Mouse (Mus musculus): ENCODE measurements at regions not wholly inside any gene's neighbourhood (a gene's known extent, or its start where the extent isn't known, plus 50 kb on each side); places are given as distances from the start of the nearest gene placed in this dataset.

- H3K4me1 ChIP-seq (ENCODE audit: control insufficient read depth in 1 of 2, insufficient read depth in 2 of 2): no peaks in the 10 kb centered on the region
- no peak overlapping the region for H3K9ac ChIP-seq (ENCODE audit: insufficient read depth, low read depth)
- dilution Hi-C loops (cut with MboI; ENCODE audit: extremely low pct_ligation_motif_present, extremely low pct_unique_long_range_greater_than_20kb, low sequenced_read_pairs): no loop called here
- no peak for DNase-seq (ENCODE audit: extremely low read depth)
- no peaks in the 10 kb centered on the region for H3K27me3 ChIP-seq (replicated peaks)
- in situ Hi-C loops (cut with MboI; ENCODE audit: low pct_ligation_motif_present, low pct_unique_long_range_greater_than_20kb, low sequenced_read_pairs): no loop called here
- H3K79me2 ChIP-seq (replicated peaks; ENCODE audit: control insufficient read depth, extremely low read depth, insufficient read depth, poor library complexity, severe bottlenecking): no peaks in the 10 kb centered on the region
- H3K9me3 ChIP-seq (replicated peaks; ENCODE audit: low read length): peaks cover 33% of the 10 kb centered on the region
- no peak overlapping the region for H3K27ac ChIP-seq (ENCODE audit: insufficient read depth, low read depth)
- no peaks in the 10 kb centered on the region for H3K36me3 ChIP-seq (replicated peaks in 1 of 2; ENCODE audit: control insufficient read depth in 1 of 2, insufficient read depth in 1 of 2, low read length in 1 of 2)
- H3K4me3 ChIP-seq (replicated peaks in 1 of 3; ENCODE audit: low read depth in 2 of 3, low read length in 2 of 3, poor library complexity in 1 of 3): no peak overlapping the region
- no peak overlapping the region for H3K4me2 ChIP-seq (ENCODE audit: insufficient read depth, low read depth, poor library complexity, severe bottlenecking)
- TF ChIP-seq MAFK (IDR thresholded peaks at IDR 0.05; ENCODE audit: insufficient replicate concordance, low read length): no peak
- no peak for TF ChIP-seq GABPA (IDR thresholded peaks at IDR 0.05; ENCODE audit: insufficient replicate concordance, low read depth, low read length)
- TF ChIP-seq POLR2A (IDR thresholded peaks at IDR 0.05; ENCODE audit: low read depth, low read length): no peak
- TF ChIP-seq BHLHE40 (IDR thresholded peaks at IDR 0.05; ENCODE audit: low read depth, low read length): no peak
- TF ChIP-seq POLR2AphosphoS2 (IDR thresholded peaks at IDR 0.05; ENCODE audit: low read depth, low read length): no peak
These were observed 210.6 kb upstream of the Lmcd1 start for GRCm38 (mm10) chr6:112062956-112063355.

DNA sequence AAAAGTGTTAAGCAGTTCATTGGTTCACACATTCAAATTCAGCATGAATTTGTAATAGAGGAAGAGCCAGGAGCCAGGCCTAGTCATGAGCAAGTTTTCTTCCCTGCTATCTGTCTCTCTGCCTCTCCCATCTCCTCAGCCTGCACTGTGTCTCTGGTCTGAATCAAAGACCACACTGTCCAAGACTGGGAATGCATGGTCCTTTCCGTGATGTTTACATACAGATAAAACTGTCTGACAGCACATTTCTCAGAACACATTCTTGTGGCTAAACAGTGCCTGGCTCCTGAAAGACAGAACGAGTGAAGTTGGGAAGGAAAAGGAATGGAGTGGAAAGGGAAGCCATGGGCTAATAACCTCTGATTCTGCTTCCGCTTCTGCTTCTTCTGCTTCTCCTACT is 183.0 kb upstream of the Lmcd1 start:
- H3K9ac ChIP-seq (ENCODE audit: insufficient read depth, low read depth): no peak overlapping the region
- no peak overlapping the region for H3K4me3 ChIP-seq (replicated peaks in 1 of 3; ENCODE audit: low read depth in 2 of 3, low read length in 2 of 3, poor library complexity in 1 of 3)
- peaks cover 63% of the 10 kb centered on the region for H3K9me3 ChIP-seq (replicated peaks; ENCODE audit: low read length)
- in situ Hi-C loops (cut with MboI; ENCODE audit: low pct_ligation_motif_present, low pct_unique_long_range_greater_than_20kb, low sequenced_read_pairs) (no loop called here), dilution Hi-C loops (cut with MboI; ENCODE audit: extremely low pct_ligation_motif_present, extremely low pct_unique_long_range_greater_than_20kb, low sequenced_read_pairs) (no loop called here)
- H3K27ac ChIP-seq (ENCODE audit: insufficient read depth, low read depth): no peak overlapping the region
- no peak for DNase-seq (ENCODE audit: extremely low read depth)
- no peaks in the 10 kb centered on the region for H3K4me1 ChIP-seq (ENCODE audit: control insufficient read depth in 1 of 2, insufficient read depth in 2 of 2)
- H3K79me2 ChIP-seq (replicated peaks; ENCODE audit: control insufficient read depth, extremely low read depth, insufficient read depth, poor library complexity, severe bottlenecking): no peaks in the 10 kb centered on the region
- H3K4me2 ChIP-seq (ENCODE audit: insufficient read depth, low read depth, poor library complexity, severe bottlenecking): no peak overlapping the region
- TF ChIP-seq MAZ (IDR thresholded peaks at IDR 0.05; ENCODE audit: low read depth, low read length) (no peak), CTCF (conservative IDR thresholded peaks at IDR 0.05 in 1 of 2, IDR thresholded peaks at IDR 0.05 in 1 of 2; ENCODE audit: low read depth in 2 of 2, low read length in 2 of 2) (no peak), POLR2A (IDR thresholded peaks at IDR 0.05; ENCODE audit: low read depth, low read length) (no peak), SIN3A (IDR thresholded peaks at IDR 0.05; ENCODE audit: low read length) (no peak), ZC3H11A (IDR thresholded peaks at IDR 0.05; ENCODE audit: low read depth, low read length) (no peak), EP300 (IDR thresholded peaks at IDR 0.05; ENCODE audit: low read length) (no peak), ZNF384 (IDR thresholded peaks at IDR 0.05; ENCODE audit: low read depth, low read length) (no peak), MAX (IDR thresholded peaks at IDR 0.05; ENCODE audit: low read length) (no peak), TBP (conservative IDR thresholded peaks at IDR 0.05; ENCODE audit: low read depth, low read length) (no peak), IRF4 (IDR thresholded peaks at IDR 0.05; ENCODE audit: low read depth, low read length) (no peak), E2F4 (IDR thresholded peaks at IDR 0.05; ENCODE audit: insufficient replicate concordance, low read depth, low read length) (no peak), USF2 (conservative IDR thresholded peaks at IDR 0.05; ENCODE audit: low read depth, low read length) (no peak), CHD2 (IDR thresholded peaks at IDR 0.05; ENCODE audit: low read length) (no peak), USF1 (IDR thresholded peaks at IDR 0.05; ENCODE audit: low read depth, low read length) (no peak), JUND (conservative IDR thresholded peaks at IDR 0.05; ENCODE audit: low read depth, low read length) (no peak), MEF2A (IDR thresholded peaks at IDR 0.05; ENCODE audit: borderline replicate concordance, low read depth, low read length) (no peak), NELFE (IDR thresholded peaks at IDR 0.05; ENCODE audit: low read depth, low read length) (no peak), MXI1 (IDR thresholded peaks at IDR 0.05; ENCODE audit: low read depth, low read length) (no peak), ZMIZ1 (IDR thresholded peaks at IDR 0.05; ENCODE audit: low read depth, low read length) (no peak), MYC (IDR thresholded peaks at IDR 0.05; ENCODE audit: low read depth, low read length) (no peak)
- no peaks in the 10 kb centered on the region for H3K27me3 ChIP-seq (replicated peaks)
- no peaks in the 10 kb centered on the region for H3K36me3 ChIP-seq (replicated peaks in 1 of 2; ENCODE audit: control insufficient read depth in 1 of 2, insufficient read depth in 1 of 2, low read length in 1 of 2)

Measured in CH12.LX (cell line).